Mouse (Mus musculus): ENCODE results near the gene Prkag2.

DNA sequence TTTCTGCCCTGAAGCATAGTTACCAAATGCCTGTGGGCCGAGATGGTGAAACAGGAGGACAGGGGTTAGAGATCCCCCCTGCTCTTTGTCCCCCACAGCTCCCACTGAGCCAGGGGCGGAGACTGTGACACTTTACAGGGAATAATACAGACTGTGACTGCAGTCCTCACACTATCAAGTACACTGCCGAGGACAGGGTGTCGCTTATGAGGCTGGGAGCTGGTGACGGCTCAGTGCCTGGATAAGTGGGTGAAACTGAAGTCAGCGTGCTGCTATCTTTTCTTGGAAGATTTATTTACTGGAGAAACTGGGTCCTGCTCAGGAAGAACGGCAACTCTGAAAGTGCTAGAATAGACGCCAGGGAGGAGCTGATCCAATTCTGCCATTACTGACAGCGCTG is 210.6 kb downstream of the Prkag2 start:
- no peak for TF ChIP-seq CTCF (IDR thresholded peaks at IDR 0.05; ENCODE audit: low read depth, low read length)
- TF ChIP-seq POLR2A (IDR thresholded peaks at IDR 0.05; ENCODE audit: borderline replicate concordance, low read depth, low read length): no peak
